Mouse (Mus musculus): ENCODE data around the gene Unc93a. TPM values are rescaled to one million over a fixed set of nuclear protein-coding genes. Genes with fewer than 3 reads are reported as not detected.
"Not testable (repeated sequence)": the region's sequence is repeated elsewhere in the genome, so short reads cannot be mapped to it uniquely, and the experiment has no call there.

The Unc93a gene
- polyA plus RNA-seq, 1 experiment from 2014 or later = not detected

DNA sequence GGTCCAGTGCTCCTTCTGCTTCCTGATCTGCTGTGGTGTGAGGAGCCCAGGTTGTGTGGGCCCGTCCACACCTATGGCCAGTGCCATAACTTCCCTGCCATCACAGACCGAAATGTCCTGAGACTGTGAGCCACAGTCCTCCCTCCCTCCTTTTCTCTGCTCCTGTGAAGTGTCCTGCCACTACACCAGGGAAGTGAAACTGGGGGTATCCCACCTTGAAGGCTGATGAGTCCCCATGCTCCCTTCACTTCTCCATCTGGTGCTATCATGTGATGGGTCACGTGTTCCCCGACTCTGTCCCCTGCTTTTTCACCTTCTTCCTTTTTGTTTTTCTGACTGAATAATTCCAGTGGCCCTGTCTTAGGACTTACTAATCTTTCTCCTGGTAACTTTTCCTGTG lies 38.6 kb downstream of the Unc93a start:
- not testable (repeated sequence) for H3K4me1 ChIP-seq (replicated peaks; ENCODE audit: insufficient read depth, low read length); H3K27me3 ChIP-seq (ENCODE audit: insufficient read depth, low read length); H3K4me2 ChIP-seq (ENCODE audit: low read length); DNase-seq (ENCODE audit: low spot score); H3K9ac ChIP-seq (ENCODE audit: low read depth, low read length); H3K27ac ChIP-seq; H3K9me3 ChIP-seq (replicated peaks; ENCODE audit: low read length); H3K36me3 ChIP-seq (ENCODE audit: insufficient read depth, low read length); H3K4me3 ChIP-seq (replicated peaks; ENCODE audit: low read depth, low read length)
- ATAC-seq (replicated peaks; ENCODE audit: low FRiP score, low read depth) = peak; percentile 43; the same call in 1 of the 2 replicates
- WGBS = no CpG with 5 or more reads among the region's 4 CpGs

DNA sequence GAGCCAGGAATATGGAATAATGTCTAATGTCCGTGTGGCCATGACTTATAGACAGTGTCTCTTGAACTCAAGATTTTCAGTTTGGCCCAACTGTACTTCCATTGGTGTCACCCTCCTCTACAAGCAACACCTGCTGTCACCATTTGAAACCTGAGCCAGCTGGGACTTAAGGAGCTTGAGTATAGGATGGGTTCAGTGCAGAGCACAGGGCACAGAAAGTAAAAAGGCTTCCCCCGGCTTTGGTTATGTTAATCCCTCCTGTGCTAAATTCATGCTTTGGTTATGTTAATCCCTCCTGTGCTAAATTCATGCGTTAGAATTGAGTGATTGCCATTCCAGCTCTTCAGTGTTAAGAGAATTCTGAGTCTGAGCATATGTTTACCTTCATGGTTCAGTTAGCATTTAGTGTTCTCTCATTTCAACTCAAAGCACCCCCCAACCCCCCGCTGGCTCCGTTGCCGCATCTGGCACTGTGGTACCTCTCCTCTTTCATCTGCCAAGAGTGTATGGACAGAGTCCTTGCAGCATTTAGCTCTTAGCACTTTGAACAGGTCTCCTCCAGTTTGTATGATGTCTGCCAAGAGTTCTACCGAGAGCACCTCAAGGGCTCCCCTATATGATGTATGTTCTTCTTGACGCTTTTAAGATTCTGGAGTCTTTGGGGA lies 39.4 kb downstream of the Unc93a start:
- ATAC-seq (replicated peaks; ENCODE audit: low FRiP score, low read depth); H3K4me3 ChIP-seq (replicated peaks; ENCODE audit: low read depth, low read length); H3K4me2 ChIP-seq (ENCODE audit: low read length); H3K36me3 ChIP-seq (ENCODE audit: insufficient read depth, low read length); H3K27me3 ChIP-seq (ENCODE audit: insufficient read depth, low read length); DNase-seq (ENCODE audit: low spot score); H3K9me3 ChIP-seq (replicated peaks; ENCODE audit: low read length); H3K9ac ChIP-seq (ENCODE audit: low read depth, low read length); H3K27ac ChIP-seq; H3K4me1 ChIP-seq (replicated peaks; ENCODE audit: insufficient read depth, low read length): not testable (repeated sequence)
- WGBS = 54% methylated on average over 5 of the region's 8 CpGs

DNA sequence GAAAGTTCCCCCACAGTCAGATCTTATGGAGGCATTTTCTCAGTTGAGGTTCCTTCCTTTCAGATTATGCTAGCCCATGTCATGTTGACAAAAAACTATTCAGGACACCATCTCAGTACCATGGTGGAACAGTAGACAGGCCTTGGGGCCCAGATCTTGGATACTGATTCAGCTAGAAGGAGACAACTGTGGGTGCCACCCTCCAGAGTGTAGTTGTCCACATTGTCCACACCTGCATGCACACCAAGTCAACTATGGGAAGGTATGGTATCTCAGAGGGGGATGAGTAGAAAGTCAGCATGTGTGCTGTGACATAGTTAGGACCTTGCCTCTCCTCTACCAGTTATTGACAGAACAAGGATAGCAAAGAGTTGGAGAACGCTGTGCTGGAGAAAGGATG lies 40.1 kb downstream of the Unc93a start:
- DNase-seq (ENCODE audit: low spot score); H3K36me3 ChIP-seq (ENCODE audit: insufficient read depth, low read length); H3K4me3 ChIP-seq (replicated peaks; ENCODE audit: low read depth, low read length); ATAC-seq (replicated peaks; ENCODE audit: low FRiP score, low read depth); H3K9me3 ChIP-seq (replicated peaks; ENCODE audit: low read length); H3K27me3 ChIP-seq (ENCODE audit: insufficient read depth, low read length); H3K27ac ChIP-seq; H3K9ac ChIP-seq (ENCODE audit: low read depth, low read length); H3K4me1 ChIP-seq (replicated peaks; ENCODE audit: insufficient read depth, low read length); H3K4me2 ChIP-seq (ENCODE audit: low read length): not testable (repeated sequence)
- WGBS = no CpG with 5 or more reads among the region's 1 CpGs

DNA sequence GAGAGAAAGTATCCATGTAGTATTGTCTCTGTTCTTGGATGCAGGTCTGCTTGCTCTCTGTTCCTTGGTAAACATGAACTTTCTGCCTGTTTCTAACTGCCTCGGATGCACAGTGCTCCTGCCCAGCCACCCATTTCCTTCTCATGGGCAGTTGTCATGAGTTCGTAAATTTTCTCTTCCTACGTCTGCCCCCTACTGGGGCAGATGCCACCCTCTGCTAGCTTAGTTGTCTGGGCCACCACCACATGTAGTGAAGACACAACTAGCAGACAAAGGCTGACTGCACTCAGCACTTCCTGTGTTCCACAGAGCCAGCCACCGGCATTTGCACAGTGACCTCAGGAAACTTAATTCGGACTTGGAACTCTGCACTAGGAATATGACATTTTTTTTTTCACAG lies 62.4 kb downstream of the Unc93a start:
- H3K36me3 ChIP-seq (ENCODE audit: insufficient read depth, low read length); H3K27me3 ChIP-seq (ENCODE audit: insufficient read depth, low read length); H3K9ac ChIP-seq (ENCODE audit: low read depth, low read length); H3K27ac ChIP-seq; H3K4me3 ChIP-seq (replicated peaks; ENCODE audit: low read depth, low read length); H3K9me3 ChIP-seq (replicated peaks; ENCODE audit: low read length); H3K4me1 ChIP-seq (replicated peaks; ENCODE audit: insufficient read depth, low read length); ATAC-seq (replicated peaks; ENCODE audit: low FRiP score, low read depth); H3K4me2 ChIP-seq (ENCODE audit: low read length); DNase-seq (ENCODE audit: low spot score): not testable (repeated sequence)
- 43% methylated on average over 3 of the region's 5 CpGs for WGBS

DNA sequence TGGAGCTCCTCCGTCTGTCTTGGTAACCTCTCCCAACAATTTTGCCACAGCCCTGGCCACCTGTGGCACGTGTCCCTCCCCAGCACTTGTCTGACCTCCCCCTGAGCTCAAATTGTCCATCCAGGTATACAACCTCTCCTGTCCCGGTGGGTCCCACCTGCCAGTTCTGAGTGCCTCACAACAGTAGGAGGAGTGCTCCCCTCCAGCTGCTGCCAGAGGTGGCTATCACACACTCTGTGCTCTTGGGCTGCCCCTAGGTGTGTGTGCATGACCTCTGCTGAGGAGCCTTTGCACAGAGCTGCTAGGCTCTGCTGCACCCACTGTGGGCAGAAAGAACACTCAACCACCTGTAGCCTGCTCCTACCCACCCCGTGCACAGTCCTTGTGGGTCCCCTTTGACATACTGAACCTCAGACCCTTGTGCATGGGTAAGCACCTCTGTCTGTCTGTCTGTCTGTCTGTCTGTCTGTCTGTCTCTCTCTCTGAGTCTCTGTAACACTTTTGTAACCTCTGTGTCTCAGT lies 63.7 kb downstream of the Unc93a start:
- not testable (repeated sequence) for ATAC-seq (replicated peaks; ENCODE audit: low FRiP score, low read depth); H3K27me3 ChIP-seq (ENCODE audit: insufficient read depth, low read length); H3K4me1 ChIP-seq (replicated peaks; ENCODE audit: insufficient read depth, low read length); H3K36me3 ChIP-seq (ENCODE audit: insufficient read depth, low read length); H3K27ac ChIP-seq; H3K9ac ChIP-seq (ENCODE audit: low read depth, low read length); DNase-seq (ENCODE audit: low spot score); H3K4me3 ChIP-seq (replicated peaks; ENCODE audit: low read depth, low read length); H3K9me3 ChIP-seq (replicated peaks; ENCODE audit: low read length); H3K4me2 ChIP-seq (ENCODE audit: low read length)
- no CpG with 5 or more reads among the region's 4 CpGs for WGBS

DNA sequence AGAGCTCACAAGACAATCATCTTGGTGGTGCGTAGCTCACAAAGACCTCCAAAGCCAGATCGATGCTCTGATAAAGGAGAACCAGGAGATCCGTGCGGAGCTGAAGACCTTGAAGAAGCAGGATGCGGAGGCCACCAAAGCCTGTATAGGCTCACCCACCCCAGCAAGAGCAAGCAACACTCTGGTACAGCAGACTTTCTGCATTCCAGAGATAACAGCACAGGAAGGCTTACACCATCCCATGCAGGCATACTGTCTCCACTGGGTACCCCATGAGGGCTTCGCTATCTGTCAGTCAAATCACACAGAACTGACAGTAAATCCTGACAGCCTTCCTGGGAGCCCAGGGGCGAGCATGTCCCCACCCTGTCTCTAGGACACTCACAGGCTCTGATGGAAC lies 68.7 kb downstream of the Unc93a start:
- H3K27me3 ChIP-seq (ENCODE audit: insufficient read depth, low read length); ATAC-seq (replicated peaks; ENCODE audit: low FRiP score, low read depth); H3K36me3 ChIP-seq (ENCODE audit: insufficient read depth, low read length); H3K4me1 ChIP-seq (replicated peaks; ENCODE audit: insufficient read depth, low read length); H3K9ac ChIP-seq (ENCODE audit: low read depth, low read length); H3K4me3 ChIP-seq (replicated peaks; ENCODE audit: low read depth, low read length); H3K27ac ChIP-seq; DNase-seq (ENCODE audit: low spot score); H3K9me3 ChIP-seq (replicated peaks; ENCODE audit: low read length); H3K4me2 ChIP-seq (ENCODE audit: low read length): not testable (repeated sequence)
- WGBS = 100% methylated on average over 2 of the region's 7 CpGs

DNA sequence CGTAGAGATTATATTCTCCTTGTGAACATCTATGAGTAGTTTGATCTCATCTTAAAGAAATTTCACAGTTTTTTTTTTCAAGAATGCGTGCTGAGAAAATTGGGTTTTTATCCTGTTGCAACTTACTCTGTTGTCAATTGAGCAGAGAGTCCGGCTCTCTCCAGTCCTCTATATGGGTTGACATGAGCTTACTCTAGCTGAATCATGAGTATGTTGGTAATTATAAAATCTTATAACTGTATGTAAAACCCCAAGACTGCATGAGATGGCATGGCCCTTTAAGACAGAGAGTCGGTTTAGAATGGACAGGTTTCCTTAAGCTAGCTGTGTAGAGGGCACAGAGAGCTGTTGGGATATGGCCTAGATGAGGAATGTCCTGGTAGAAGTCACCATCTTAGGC lies 70.8 kb downstream of the Unc93a start, which contains the start of gene Tcp10b:
Tcp10b (plus strand) TSS at position 301 of the 400 bp plus-strand sequence.
- H3K4me3 ChIP-seq (replicated peaks; ENCODE audit: low read depth, low read length); H3K27ac ChIP-seq; H3K4me2 ChIP-seq (ENCODE audit: low read length); H3K9ac ChIP-seq (ENCODE audit: low read depth, low read length); H3K4me1 ChIP-seq (replicated peaks; ENCODE audit: insufficient read depth, low read length); DNase-seq (ENCODE audit: low spot score); ATAC-seq (replicated peaks; ENCODE audit: low FRiP score, low read depth); H3K27me3 ChIP-seq (ENCODE audit: insufficient read depth, low read length); H3K9me3 ChIP-seq (replicated peaks; ENCODE audit: low read length); H3K36me3 ChIP-seq (ENCODE audit: insufficient read depth, low read length): not testable (repeated sequence)
- 90% methylated on average over 4 of the region's 4 CpGs for WGBS

Other genes with a start within 250 kb of the Unc93a start
- gene Pnldc1, start 221.6 kb downstream of the Unc93a start, polyA plus RNA-seq (2015; fragmentation: Nextera tagmentation; extraction: Ambion mirVana) = 0.59 and 1.1 TPM in 2 replicates
- 304 and 328 TPM in 2 replicates for gene Tcp1, start 216.1 kb downstream of the Unc93a start, polyA plus RNA-seq (2015; fragmentation: Nextera tagmentation; extraction: Ambion mirVana)
- 133 and 140 TPM in 2 replicates for gene Mrpl18, start 215.5 kb downstream of the Unc93a start, polyA plus RNA-seq (2015; fragmentation: Nextera tagmentation; extraction: Ambion mirVana)
- 4.4 and 5.4 TPM in 2 replicates for gene Acat3, start 191.2 kb downstream of the Unc93a start, polyA plus RNA-seq (2015; fragmentation: Nextera tagmentation; extraction: Ambion mirVana)
- 103 and 119 TPM in 2 replicates for gene Acat2, start 171.1 kb downstream of the Unc93a start, polyA plus RNA-seq (2015; fragmentation: Nextera tagmentation; extraction: Ambion mirVana)
- gene Wtap, start 137.6 kb downstream of the Unc93a start, polyA plus RNA-seq (2015; fragmentation: Nextera tagmentation; extraction: Ambion mirVana) = 143 and 150 TPM in 2 replicates
- 295 and 310 TPM in 2 replicates for gene Sod2, start 125.0 kb downstream of the Unc93a start, polyA plus RNA-seq (2015; fragmentation: Nextera tagmentation; extraction: Ambion mirVana)
- 0.10 and 0.12 TPM in 2 replicates for gene Gpr31b, start 79.5 kb downstream of the Unc93a start, polyA plus RNA-seq (2015; fragmentation: Nextera tagmentation; extraction: Ambion mirVana)
- 0.16 and 0.23 TPM in 2 replicates for gene Tcp10b, start 70.7 kb downstream of the Unc93a start, polyA plus RNA-seq (2015; fragmentation: Nextera tagmentation; extraction: Ambion mirVana)
- not detected in 2 replicates for gene Smok2a, start 89.4 kb upstream of the Unc93a start, polyA plus RNA-seq (2015; fragmentation: Nextera tagmentation; extraction: Ambion mirVana)
- not detected in 2 replicates for gene Smok2b, start 98.4 kb upstream of the Unc93a start, polyA plus RNA-seq (2015; fragmentation: Nextera tagmentation; extraction: Ambion mirVana)
- gene Tcp10c, start 222.8 kb upstream of the Unc93a start, polyA plus RNA-seq (2015; fragmentation: Nextera tagmentation; extraction: Ambion mirVana) = not detected in 2 replicates